Mouse (Mus musculus): ENCODE results near the gene Gm44596. TPM values are rescaled to one million over a fixed set of nuclear protein-coding genes. Genes with fewer than 3 reads are reported as not detected.

Gene Gm44596
- polyA plus RNA-seq, 1 experiment from 2014 or later: not detected

DNA sequence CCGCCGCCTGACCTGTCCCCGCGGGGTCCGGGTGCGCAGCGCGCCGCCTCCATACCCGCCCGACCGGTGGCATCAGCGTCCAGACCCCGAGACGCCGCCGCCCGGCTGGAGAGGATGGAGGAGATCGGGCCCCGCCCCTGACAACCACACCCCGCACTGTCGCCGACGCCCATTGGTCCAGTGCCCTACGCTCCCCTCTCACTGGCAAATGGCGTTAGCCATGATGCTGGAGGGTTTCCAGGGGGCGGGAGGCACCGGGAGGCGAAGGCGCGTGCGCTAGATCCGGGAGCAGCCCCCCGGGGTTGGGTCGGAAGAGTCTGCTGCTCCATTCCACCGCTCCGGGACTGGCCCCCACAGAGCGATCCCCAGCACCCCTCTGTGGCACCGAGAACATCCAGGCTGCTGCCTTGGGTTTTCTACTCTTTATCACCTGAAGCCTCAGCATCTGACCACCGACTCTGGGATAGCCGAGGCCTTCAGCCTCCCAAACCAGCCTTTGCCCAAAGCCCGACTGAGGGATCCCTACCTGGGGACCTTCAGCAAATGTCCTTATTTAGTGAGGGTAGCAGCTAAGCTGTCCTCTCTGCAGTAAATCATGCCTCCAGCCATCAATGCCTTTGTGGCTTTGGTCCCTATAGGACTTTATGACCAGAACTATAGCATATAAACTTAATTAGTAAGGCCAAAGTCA, 19.4 kb upstream of the Gm44596 start, which contains the start of gene Tulp3:
Tulp3 (minus strand) TSS at position 126 of the 691 bp plus-strand sequence.
- H3K4me2 ChIP-seq: peak within 1 kb of the TSS; percentile 90

DNA sequence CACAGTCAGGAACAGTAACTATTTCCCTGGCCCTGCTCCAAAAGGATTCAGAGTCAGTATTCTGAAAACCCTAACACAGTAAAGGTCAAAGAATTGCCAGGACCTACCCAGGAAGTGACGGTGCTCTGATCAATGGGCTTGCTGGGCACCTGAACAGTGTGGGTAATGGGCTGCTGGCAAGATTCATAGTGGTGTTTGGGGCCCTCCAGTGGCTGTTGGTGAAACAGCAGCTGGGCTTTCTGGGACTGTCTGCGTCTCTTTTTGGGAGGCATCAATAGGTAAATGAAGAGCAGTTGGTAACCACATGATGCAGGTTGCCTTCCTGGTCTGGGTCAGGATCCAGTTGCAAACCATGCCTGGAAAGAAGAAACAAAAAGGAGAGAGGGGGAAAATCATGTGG, 16.3 kb upstream of the Gm44596 start:
- no peaks in the 10 kb centered on the region for H3K9me3 ChIP-seq (replicated peaks)
- peaks cover 22% of the 10 kb centered on the region for H3K36me3 ChIP-seq
- WGBS: 39% methylated on average over 2 of the region's 2 CpGs
- no peak for ATAC-seq (ENCODE audit: insufficient number of reproducible peaks, low FRiP score)
- no peak overlapping the region for H3K4me3 ChIP-seq
- no peak overlapping the region for H3K4me2 ChIP-seq
- H3K4me1 ChIP-seq (replicated peaks): peaks cover 19% of the 10 kb centered on the region
- H3K27ac ChIP-seq (ENCODE audit: poor library complexity, severe bottlenecking): no peak overlapping the region
- H3K9ac ChIP-seq: no peak overlapping the region
- no peaks in the 10 kb centered on the region for H3K27me3 ChIP-seq (replicated peaks)

More for the DNA sequence above, 19.4 kb upstream of the Gm44596 start, which contains the start of gene Tulp3:
- 0% methylated on average over 42 of the region's 42 CpGs for WGBS
- Histone ChIP-seq H3K4me3 (peak within 1 kb of the TSS; percentile 87), H3K27ac (ENCODE audit: poor library complexity, severe bottlenecking) (peak within 1 kb of the TSS; percentile 54; the same call in 1 of the 2 replicates), H3K9ac (peak within 1 kb of the TSS; percentile 81), H3K4me1 (replicated peaks) (peaks cover 11% of the 10 kb centered on the region), H3K27me3 (replicated peaks) (no peaks in the 10 kb centered on the region), H3K36me3 (peaks cover 25% of the 10 kb centered on the region), H3K9me3 (replicated peaks) (no peaks in the 10 kb centered on the region)
- peak; percentile 99 for ATAC-seq (ENCODE audit: insufficient number of reproducible peaks, low FRiP score)

DNA sequence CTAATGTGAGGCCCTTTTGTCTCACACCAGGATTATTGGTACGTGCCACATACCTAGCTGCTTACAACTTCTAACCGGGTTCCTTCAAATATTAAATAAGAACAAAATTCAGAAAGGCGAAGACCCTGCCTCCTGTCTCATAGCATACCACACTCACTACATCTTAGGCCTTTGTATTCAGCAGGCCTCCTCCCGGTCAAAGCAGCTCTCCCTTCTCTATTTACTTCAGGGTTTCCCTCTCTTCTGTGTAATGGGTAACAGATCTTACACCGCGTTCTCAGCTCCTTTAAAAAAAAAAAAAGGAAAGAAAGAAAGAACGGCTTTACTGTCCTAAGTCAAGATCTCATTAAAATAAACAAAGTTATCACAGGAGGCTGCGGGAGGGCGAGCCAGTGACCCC, 13.4 kb upstream of the Gm44596 start:
- peak overlapping the region; percentile 92 for H3K27ac ChIP-seq (ENCODE audit: poor library complexity, severe bottlenecking)
- 20% methylated on average over 9 of the region's 9 CpGs for WGBS
- no peaks in the 10 kb centered on the region for H3K9me3 ChIP-seq (replicated peaks)
- H3K4me3 ChIP-seq: peak overlapping the region; percentile 95
- peaks cover 30% of the 10 kb centered on the region for H3K4me1 ChIP-seq (replicated peaks)
- no peak for ATAC-seq (ENCODE audit: insufficient number of reproducible peaks, low FRiP score)
- H3K36me3 ChIP-seq: peaks cover 38% of the 10 kb centered on the region
- peak overlapping the region; percentile 94 for H3K9ac ChIP-seq
- H3K4me2 ChIP-seq: peak overlapping the region; percentile 95
- H3K27me3 ChIP-seq (replicated peaks): no peaks in the 10 kb centered on the region

- peak within 1 kb of the TSS; percentile 94 for H3K9ac ChIP-seq
- no peaks in the 10 kb centered on the region for H3K9me3 ChIP-seq (replicated peaks)
- WGBS: under 1% methylated on average over 54 of the region's 76 CpGs
- peak within 1 kb of the TSS; percentile 95 for H3K4me2 ChIP-seq
- peaks cover 30% of the 10 kb centered on the region for H3K4me1 ChIP-seq (replicated peaks)
- H3K4me3 ChIP-seq: peak within 1 kb of the TSS; percentile 95
- ATAC-seq (ENCODE audit: insufficient number of reproducible peaks, low FRiP score): peak; percentile 90
- H3K27ac ChIP-seq (ENCODE audit: poor library complexity, severe bottlenecking): peak within 1 kb of the TSS; percentile 92
- H3K36me3 ChIP-seq: peaks cover 38% of the 10 kb centered on the region
- H3K27me3 ChIP-seq (replicated peaks): no peaks in the 10 kb centered on the region
These were observed 12.8 kb upstream of the Gm44596 start, which contains the start of the genes Rhno1 and Foxm1 for GRCm38 (mm10) chr6:128362381-128363006. Gene Rhno1 (minus strand): TSS chr6:128362911. Gene Foxm1 (plus strand): TSS chr6:128362967.

DNA sequence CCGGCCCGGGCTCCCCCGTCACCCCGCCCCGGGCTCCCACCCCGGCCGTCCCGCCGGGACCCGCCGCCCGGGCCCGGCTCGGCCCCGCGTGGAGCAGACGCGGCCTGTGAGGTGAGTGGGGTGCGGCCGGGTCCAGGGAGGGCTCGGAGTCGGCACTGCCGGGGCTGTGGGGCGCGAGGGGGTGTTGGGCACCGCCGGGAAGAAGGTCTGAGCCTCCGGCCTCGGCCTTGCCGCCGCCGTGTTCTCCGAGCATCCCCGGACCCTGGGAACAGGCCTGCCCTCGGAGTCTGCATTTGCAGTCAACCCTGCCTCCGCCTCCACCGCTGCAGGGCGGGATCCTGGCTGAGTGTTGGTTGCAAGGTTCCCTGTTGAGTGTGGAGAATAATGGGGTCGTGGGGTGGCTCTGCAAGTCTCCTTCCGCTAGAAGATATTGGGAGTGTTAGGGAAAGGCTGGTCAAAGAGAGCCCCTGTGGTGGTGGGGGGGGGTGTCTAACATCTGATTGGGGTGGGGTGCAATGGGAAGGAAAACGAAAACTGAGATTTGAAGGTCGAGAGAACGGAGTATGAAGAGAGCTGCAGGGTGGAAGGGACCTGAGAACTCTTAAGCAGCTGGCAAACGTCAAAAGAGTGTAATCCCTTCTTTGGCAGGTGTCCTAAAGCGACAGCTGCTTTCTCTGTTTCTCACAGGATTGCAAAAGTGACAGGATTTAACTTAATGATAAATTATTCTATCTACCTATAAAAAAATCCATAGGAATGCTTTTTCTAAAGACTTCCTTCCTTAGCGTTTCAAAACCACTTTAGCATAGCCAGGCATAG, 12.1 kb upstream of the Gm44596 start:
- peak; percentile 20 for ATAC-seq (ENCODE audit: insufficient number of reproducible peaks, low FRiP score)
- Histone ChIP-seq H3K9me3 (replicated peaks) (no peaks in the 10 kb centered on the region), H3K27me3 (replicated peaks) (no peaks in the 10 kb centered on the region), H3K36me3 (peaks cover 37% of the 10 kb centered on the region), H3K4me3 (peak overlapping the region; percentile 95), H3K4me2 (peak overlapping the region; percentile 95), H3K9ac (peak overlapping the region; percentile 94), H3K27ac (ENCODE audit: poor library complexity, severe bottlenecking) (peak overlapping the region; percentile 92), H3K4me1 (replicated peaks) (peaks cover 30% of the 10 kb centered on the region)
- WGBS: 1% methylated on average over 38 of the region's 46 CpGs

GRCm38 (mm10) chr6:128364721-128365120, 10.6 kb upstream of the Gm44596 start:
- Histone ChIP-seq H3K9ac (no peak overlapping the region; the same call in 1 of the 2 replicates), H3K9me3 (replicated peaks) (no peaks in the 10 kb centered on the region), H3K4me3 (no peak overlapping the region), H3K4me1 (replicated peaks) (peaks cover 30% of the 10 kb centered on the region), H3K27me3 (replicated peaks) (no peaks in the 10 kb centered on the region), H3K27ac (ENCODE audit: poor library complexity, severe bottlenecking) (no peak overlapping the region), H3K4me2 (no peak overlapping the region), H3K36me3 (peaks cover 43% of the 10 kb centered on the region)
- WGBS: 78% methylated on average over 6 of the region's 6 CpGs
- ATAC-seq (ENCODE audit: insufficient number of reproducible peaks, low FRiP score): no peak

DNA sequence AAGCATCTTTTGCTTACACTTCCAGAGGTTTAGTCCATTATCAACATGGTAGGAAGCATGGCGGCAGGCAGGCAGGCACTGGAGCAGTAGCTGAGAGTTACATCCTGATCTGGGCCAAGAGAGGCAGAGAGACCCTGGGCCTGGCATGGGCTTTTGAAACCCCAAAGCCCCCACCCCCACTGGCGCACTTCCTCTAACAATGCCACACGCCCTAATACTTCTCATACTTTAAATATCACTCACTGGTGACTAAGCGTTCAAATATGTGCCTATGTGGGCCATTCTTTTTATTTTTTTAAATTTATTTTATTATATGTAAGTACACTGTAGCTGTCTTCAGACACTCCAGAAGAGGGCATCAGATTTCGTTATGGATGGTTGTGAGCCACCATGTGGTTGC, 8.8 kb upstream of the Gm44596 start:
- Histone ChIP-seq H3K4me1 (replicated peaks) (peaks cover 24% of the 10 kb centered on the region), H3K27ac (ENCODE audit: poor library complexity, severe bottlenecking) (no peak overlapping the region), H3K9me3 (replicated peaks) (no peaks in the 10 kb centered on the region), H3K36me3 (peaks cover 61% of the 10 kb centered on the region), H3K9ac (no peak overlapping the region), H3K4me3 (no peak overlapping the region), H3K4me2 (no peak overlapping the region), H3K27me3 (replicated peaks) (no peaks in the 10 kb centered on the region)
- no peak for ATAC-seq (ENCODE audit: insufficient number of reproducible peaks, low FRiP score)
- WGBS: 87% methylated on average over 5 of the region's 5 CpGs

- H3K4me1 ChIP-seq (replicated peaks): peaks cover 19% of the 10 kb centered on the region
- H3K36me3 ChIP-seq: peaks cover 96% of the 10 kb centered on the region
- no peak overlapping the region for H3K9ac ChIP-seq
- H3K27ac ChIP-seq (ENCODE audit: poor library complexity, severe bottlenecking): no peak overlapping the region
- no peak for ATAC-seq (ENCODE audit: insufficient number of reproducible peaks, low FRiP score)
- WGBS: 81% methylated on average over 5 of the region's 5 CpGs
- H3K27me3 ChIP-seq (replicated peaks): no peaks in the 10 kb centered on the region
- H3K4me2 ChIP-seq: no peak overlapping the region
- H3K9me3 ChIP-seq (replicated peaks): no peaks in the 10 kb centered on the region
- H3K4me3 ChIP-seq: no peak overlapping the region
These were observed 5.3 kb upstream of the Gm44596 start for GRCm38 (mm10) chr6:128370040-128370439.

GRCm38 (mm10) chr6:128376371-128377085, 1.2 kb downstream of the Gm44596 start:
- no peak overlapping the region for H3K4me2 ChIP-seq
- H3K4me1 ChIP-seq (replicated peaks): 0 out of 2 replicates have a peak, but pooled peaks cover 10% of the 10 kb centered on the region
- H3K9me3 ChIP-seq (replicated peaks): no peaks in the 10 kb centered on the region
- no peak overlapping the region for H3K9ac ChIP-seq
- WGBS: 89% methylated on average over 17 of the region's 17 CpGs
- H3K27ac ChIP-seq (ENCODE audit: poor library complexity, severe bottlenecking): no peak overlapping the region
- peaks cover 47% of the 10 kb centered on the region for H3K36me3 ChIP-seq
- no peak overlapping the region for H3K4me3 ChIP-seq
- no peak for ATAC-seq (ENCODE audit: insufficient number of reproducible peaks, low FRiP score)
- no peaks in the 10 kb centered on the region for H3K27me3 ChIP-seq (replicated peaks)

DNA sequence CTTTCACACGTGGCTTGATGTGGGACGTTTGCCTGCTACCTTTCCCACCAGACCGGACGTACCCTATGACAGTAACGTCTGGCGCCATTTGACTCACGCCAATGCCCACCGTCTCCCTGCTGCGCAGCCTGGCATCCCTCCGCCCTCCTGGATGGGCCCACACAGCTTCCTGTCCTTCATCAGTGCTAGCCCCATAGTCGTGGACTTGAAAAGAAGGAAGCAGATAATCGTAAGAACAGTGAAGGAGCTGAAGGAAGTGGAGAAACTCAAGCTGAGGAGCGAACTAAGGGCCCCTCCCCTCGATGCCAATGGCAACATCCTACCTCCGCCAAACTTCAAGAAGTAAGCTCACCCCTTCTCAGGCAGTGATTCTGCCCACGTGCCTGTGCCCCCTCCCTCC, 4.3 kb downstream of the Gm44596 start:
- Histone ChIP-seq H3K27me3 (replicated peaks) (no peaks in the 10 kb centered on the region), H3K36me3 (peaks cover 16% of the 10 kb centered on the region), H3K4me2 (no peak overlapping the region), H3K27ac (ENCODE audit: poor library complexity, severe bottlenecking) (no peak overlapping the region), H3K9ac (no peak overlapping the region), H3K4me3 (no peak overlapping the region), H3K9me3 (replicated peaks) (no peaks in the 10 kb centered on the region), H3K4me1 (replicated peaks) (0 out of 2 replicates have a peak, but pooled peaks cover 7% of the 10 kb centered on the region)
- WGBS: 79% methylated on average over 16 of the region's 16 CpGs
- ATAC-seq (ENCODE audit: insufficient number of reproducible peaks, low FRiP score): no peak

All from heart, embryonic 12.5 days (tissue).